Mouse (Mus musculus) Patski (cell line): Measurements from ENCODE around the gene Gm8104. TPM values are rescaled to one million over a fixed set of nuclear protein-coding genes. Genes with fewer than 3 reads are reported as not detected.
"Not testable (repeated sequence)": the region's sequence is repeated elsewhere in the genome, so short reads cannot be mapped to it uniquely, and the experiment has no call there.

Source experiments
- ATAC-seq: fragments of 100-300 bp; one replicate; pipeline ENCODE4 v1.8.0; 2021
- CTCF ChIA-PET: fragments of 350-600 bp; sonication (Branson Sonifier 250); formaldehyde crosslinking; loops from one replicate; lab custom pipeline; 2022; ENCODE audit warnings: inconsistent platforms; lab: Charles Lee
- POLR2A ChIA-PET: fragments of 350-600 bp; sonication (Branson Sonifier 250); formaldehyde crosslinking; loops from one replicate; lab custom pipeline; 2022; ENCODE audit warnings: antibody characterized with exemption, inconsistent platforms; lab: Charles Lee
- DNase-seq: peaks from one replicate; pipeline ENCODE4 v3.0.0-alpha.2; 2011; ENCODE audit warnings: low read depth, low spot score
- H3K27me3 ChIP-seq: fragments of 371-371 bp; one replicate; pipeline ENCODE4 v1.5.1; 2021
- in situ Hi-C: fragments of 300-500 bp; cut with MboI; formaldehyde crosslinking; loops from 3 replicates; pipeline ENCODE4 v1.11.1; 2018; ENCODE audit warnings: low pct_unique_long_range_greater_than_20kb, mixed read lengths
- polyA plus RNA-seq: library from polyadenylated mRNA; unstranded; gene quantifications from one replicate; pipeline ENCODE4 v1.2.3, GENCODE M21; 2021

Gene Gm8104
- polyA plus RNA-seq = not detected

DNA sequence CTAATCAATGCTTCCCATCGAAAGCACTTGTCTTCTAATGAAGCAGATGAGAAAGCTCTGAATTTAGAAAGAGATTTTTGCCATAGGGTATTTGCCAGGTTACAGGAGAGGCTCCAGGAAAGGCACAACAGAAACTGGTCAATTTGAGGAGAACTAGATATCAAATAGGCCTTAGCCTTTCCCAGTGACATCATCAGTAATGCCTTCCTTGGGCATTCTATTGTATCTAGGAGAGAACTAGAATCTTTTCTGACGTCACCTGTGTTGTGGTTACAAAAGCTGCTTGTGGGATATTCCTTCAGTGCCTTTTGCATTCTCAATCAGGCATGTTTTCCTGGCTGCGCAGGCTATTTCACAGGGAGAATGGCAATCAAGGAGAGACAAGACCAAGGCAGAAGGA, at the start of gene Gm8104:
TSS of gene Gm8104 (plus strand) at position 301 of the 400 bp plus-strand sequence.
- DNase-seq, CTCF ChIA-PET, POLR2A ChIA-PET, in situ Hi-C loops, H3K27me3 ChIP-seq, ATAC-seq: not testable (repeated sequence)

GRCm38 (mm10) chr14:43058063-43058462, 42.3 kb upstream of the Gm8104 start:
- POLR2A ChIA-PET, in situ Hi-C loops, CTCF ChIA-PET, H3K27me3 ChIP-seq, ATAC-seq, DNase-seq: not testable (repeated sequence)

DNA sequence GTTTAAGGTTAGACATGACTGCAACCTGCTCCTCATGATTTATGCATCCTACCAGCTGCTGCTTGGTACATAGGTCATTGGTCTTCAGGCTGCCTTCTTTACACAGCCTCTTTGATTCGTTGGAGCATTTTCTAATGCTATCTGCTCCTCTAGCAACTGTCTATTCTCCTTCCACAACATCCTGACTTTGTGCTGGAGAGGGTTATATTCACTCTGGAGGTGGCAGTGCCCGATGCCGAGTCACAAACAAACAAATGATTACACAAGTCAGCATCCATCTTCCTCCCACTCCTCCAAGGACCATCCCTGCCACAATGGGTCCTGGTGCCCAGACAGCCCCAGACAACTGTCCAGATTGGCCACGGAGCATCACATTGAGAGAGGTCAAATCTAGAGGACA, 40.2 kb upstream of the Gm8104 start:
- in situ Hi-C loops, POLR2A ChIA-PET, H3K27me3 ChIP-seq, CTCF ChIA-PET, ATAC-seq, DNase-seq: not testable (repeated sequence)

GRCm38 (mm10) chr14:43076543-43076942, 23.9 kb upstream of the Gm8104 start, which contains the start of gene Gm8094:
Gene Gm8094 (minus strand): TSS chr14:43076643.
- DNase-seq, in situ Hi-C loops, H3K27me3 ChIP-seq, POLR2A ChIA-PET, CTCF ChIA-PET, ATAC-seq: not testable (repeated sequence)

GRCm38 (mm10) chr14:43084936-43085730, 15.3 kb upstream of the Gm8104 start:
- H3K27me3 ChIP-seq, CTCF ChIA-PET, in situ Hi-C loops, DNase-seq, POLR2A ChIA-PET, ATAC-seq: not testable (repeated sequence)

DNA sequence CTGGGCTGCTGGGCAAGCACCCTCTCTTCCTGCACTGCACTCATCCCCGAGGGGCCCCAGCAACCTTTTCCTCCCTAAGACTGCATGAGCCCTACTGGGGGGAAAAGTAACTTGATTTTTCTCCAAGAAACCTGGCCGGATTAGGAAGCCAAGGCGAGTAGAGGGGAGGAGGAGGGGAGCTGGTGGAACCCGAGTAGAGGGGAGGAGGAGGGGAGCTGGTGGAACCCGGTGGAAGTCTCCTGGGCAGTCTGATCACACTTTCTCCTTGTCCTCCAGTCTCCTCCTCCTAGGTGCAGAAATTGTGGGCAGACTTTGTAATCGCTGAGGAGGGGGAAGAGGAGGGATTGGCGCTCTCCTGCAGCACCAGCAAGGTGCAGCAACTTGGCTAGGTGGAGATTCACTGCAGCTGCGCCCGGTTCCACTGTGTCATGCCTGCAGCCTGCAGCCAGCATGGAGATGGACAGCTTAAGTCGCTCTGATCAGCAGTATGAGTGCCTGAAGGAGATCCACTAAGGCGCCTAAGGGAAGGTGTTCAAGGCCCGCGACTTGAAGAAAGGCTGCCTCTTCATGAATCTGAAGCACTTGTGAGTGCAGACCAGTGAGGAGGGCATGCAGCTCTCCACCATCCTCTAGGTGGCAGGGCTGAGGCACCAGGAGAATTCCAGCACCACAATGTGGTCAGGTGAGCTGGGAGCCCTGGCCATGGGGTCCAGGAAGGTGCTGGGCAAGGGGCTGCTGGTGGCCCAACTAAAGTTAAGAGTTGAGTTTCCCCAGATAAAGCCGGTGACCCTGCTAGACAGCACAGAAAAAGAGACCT, 11.1 kb upstream of the Gm8104 start:
- POLR2A ChIA-PET, H3K27me3 ChIP-seq, CTCF ChIA-PET, DNase-seq, ATAC-seq, in situ Hi-C loops: not testable (repeated sequence)

DNA sequence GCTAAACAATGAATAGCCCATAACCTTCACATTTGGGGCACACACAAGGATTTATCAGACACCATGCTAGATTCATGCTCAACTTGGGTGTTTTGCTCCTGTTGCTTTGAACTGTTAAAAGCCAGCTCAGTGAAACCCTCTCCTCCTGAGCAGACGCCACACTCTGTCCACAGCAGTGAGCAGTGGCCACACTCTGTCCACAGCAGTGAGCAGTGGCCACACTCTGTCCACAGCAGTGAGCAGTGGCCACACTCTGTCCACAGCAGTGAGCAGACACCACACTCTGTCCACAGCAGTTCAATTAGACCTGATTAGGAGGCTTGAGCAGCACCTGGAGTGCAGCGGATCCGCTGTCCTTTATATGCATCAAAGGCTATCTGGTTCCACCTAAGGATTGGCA, 19.3 kb downstream of the Gm8104 start:
- CTCF ChIA-PET, DNase-seq, POLR2A ChIA-PET, H3K27me3 ChIP-seq, ATAC-seq, in situ Hi-C loops: not testable (repeated sequence)

- CTCF ChIA-PET, ATAC-seq, in situ Hi-C loops, DNase-seq, POLR2A ChIA-PET, H3K27me3 ChIP-seq: not testable (repeated sequence)
These were observed 25.9 kb downstream of the Gm8104 start for GRCm38 (mm10) chr14:43126286-43126685.

Other genes starting within 250 kb of the Gm8104 start
- gene Gm21977, start 247.1 kb upstream of the Gm8104 start, polyA plus RNA-seq = not detected
- gene Gm8082, start 107.0 kb upstream of the Gm8104 start, polyA plus RNA-seq = not detected
- gene Gm10376, start 85.0 kb upstream of the Gm8104 start, polyA plus RNA-seq = not detected
- not detected for gene Gm8094, start 24.0 kb upstream of the Gm8104 start, polyA plus RNA-seq
- gene Gm7233, start 79.3 kb downstream of the Gm8104 start, polyA plus RNA-seq = not detected
- not detected for gene Gm8122, start 134.7 kb downstream of the Gm8104 start, polyA plus RNA-seq
- gene Gm8126, start 158.0 kb downstream of the Gm8104 start, polyA plus RNA-seq = 1.9 TPM
- 1.6 TPM for gene Gm9732, start 174.4 kb downstream of the Gm8104 start, polyA plus RNA-seq
- gene Gm8127, start 193.2 kb downstream of the Gm8104 start, polyA plus RNA-seq = not detected
- gene 1700001F09Rik, start 247.2 kb downstream of the Gm8104 start, polyA plus RNA-seq = 0.39 TPM